Mouse (Mus musculus) hindbrain, postnatal 0 days (tissue): Measurements from ENCODE around the gene Cinp. TPM values are rescaled to one million over a fixed set of nuclear protein-coding genes. Genes with fewer than 3 reads are reported as not detected.

Experiments
- ATAC-seq: fragments of 200-750 bp; cut with Nextera tagmentation; 2 replicates; pipeline ENCODE4 v1.8.0; 2017; ENCODE audit warnings: mild to moderate bottlenecking, moderate TSS enrichment, moderate library complexity
- DNase-seq: peaks from one replicate; pipeline ENCODE4 v3.0.0-alpha.2; 2015; ENCODE audit warnings: low spot score
- H3K27ac ChIP-seq: fragments of 300-500 bp; sonication (generic); 2 replicates; pipeline ENCODE4 v1.5.1; 2014; ENCODE audit warnings: mild to moderate bottlenecking
- H3K27me3 ChIP-seq: fragments of 300-500 bp; sonication (generic); 2 replicates; pipeline ENCODE4 v1.6.1; 2014; ENCODE audit warnings: low read length, mixed read lengths; ENCODE audit not compliant: insufficient read depth
- H3K36me3 ChIP-seq: fragments of 300-500 bp; sonication (generic); 2 replicates; pipeline ENCODE4 v1.6.1; 2014; ENCODE audit warnings: low read length, mixed read lengths; ENCODE audit not compliant: insufficient read depth
- H3K4me1 ChIP-seq: fragments of 300-500 bp; sonication (generic); 2 replicates; pipeline ENCODE4 v1.6.1; 2014; ENCODE audit warnings: antibody characterized with exemption, low read length, mixed read lengths; ENCODE audit not compliant: insufficient read depth
- H3K4me2 ChIP-seq: fragments of 300-500 bp; sonication (generic); 2 replicates; pipeline ENCODE4 v1.6.1; 2014; ENCODE audit warnings: low read depth, mild to moderate bottlenecking, low read length, moderate library complexity, mixed read lengths
- H3K4me3 ChIP-seq: fragments of 300-500 bp; sonication (generic); 2 replicates; pipeline ENCODE4 v1.5.1; 2014; ENCODE audit warnings: low read length
- H3K9ac ChIP-seq: fragments of 300-500 bp; sonication (generic); replicated peaks from 2 replicates; pipeline ENCODE4 v1.6.1; 2014; ENCODE audit warnings: mild to moderate bottlenecking, low read length, moderate library complexity, mixed read lengths
- H3K9me3 ChIP-seq: fragments of 300-500 bp; sonication (generic); 2 replicates; pipeline ENCODE4 v1.6.1; 2016; ENCODE audit warnings: low read length, mixed read lengths
- CTCF ChIP-seq: IDR thresholded peaks from 2 replicates; pipeline ENCODE4 v1.5.1; 2016; ENCODE audit warnings: antibody characterized with exemption, control low read depth, low read depth
- WGBS: fragments of 180-500 bp; shearing (Covaris S2); extraction: QIAGEN DNeasy Blood & Tissue Kit; methylation state at CpG from one replicate; pipeline ENCODE4 v1.1.7; 2014; 5-methylcytosine and 5-hydroxymethylcytosine counted together
- polyA plus RNA-seq: library from polyadenylated mRNA; unstranded; fragments of >200 nt; fragmentation: Nextera tagmentation; extraction: Ambion mirVana; gene quantifications from 2 replicates; pipeline ENCODE4 v1.2.1, GENCODE M21; 2015
- total RNA-seq: library from RNA; depleted of rRNA; stranded (reverse); fragments of >200 nt; gene quantifications from 2 replicates; pipeline ENCODE4 v1.2.3, GENCODE M21; 2014

The Cinp gene
- total and polyA plus RNA-seq, 2 experiments from 2014 or later = 85.1 to 125 TPM

DNA sequence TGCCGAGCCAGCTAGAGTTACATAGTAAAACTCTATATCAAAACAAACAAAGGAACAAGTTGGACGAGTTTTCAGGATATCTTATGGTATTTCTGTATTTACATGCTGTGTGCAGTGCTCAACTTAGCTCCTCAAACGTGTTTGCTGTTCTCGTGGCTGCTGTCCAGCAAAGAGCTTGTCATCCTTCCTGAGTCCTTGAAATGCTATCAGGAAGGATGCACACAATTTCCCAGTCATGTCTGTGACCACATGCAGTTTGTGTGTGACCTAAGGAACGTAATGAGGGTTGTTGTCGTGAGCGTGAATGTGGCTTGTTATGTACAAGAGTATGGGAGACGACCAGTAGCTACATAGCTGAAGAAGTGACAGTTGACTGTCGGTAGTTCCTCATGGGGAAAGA lies 26.8 kb upstream of the Cinp start:
- DNase-seq = no peak
- H3K9ac ChIP-seq = no peak overlapping the region
- no peak overlapping the region for H3K27ac ChIP-seq
- H3K9me3 ChIP-seq = no peaks in the 10 kb centered on the region
- H3K4me3 ChIP-seq = no peak overlapping the region
- TF ChIP-seq CTCF = no peak
- H3K27me3 ChIP-seq = no peaks in the 10 kb centered on the region
- H3K36me3 ChIP-seq = peaks cover 19% of the 10 kb centered on the region
- WGBS = 86% methylated on average over 9 of the region's 9 CpGs
- H3K4me1 ChIP-seq = no peaks in the 10 kb centered on the region
- H3K4me2 ChIP-seq = no peak overlapping the region
- ATAC-seq = no peak

DNA sequence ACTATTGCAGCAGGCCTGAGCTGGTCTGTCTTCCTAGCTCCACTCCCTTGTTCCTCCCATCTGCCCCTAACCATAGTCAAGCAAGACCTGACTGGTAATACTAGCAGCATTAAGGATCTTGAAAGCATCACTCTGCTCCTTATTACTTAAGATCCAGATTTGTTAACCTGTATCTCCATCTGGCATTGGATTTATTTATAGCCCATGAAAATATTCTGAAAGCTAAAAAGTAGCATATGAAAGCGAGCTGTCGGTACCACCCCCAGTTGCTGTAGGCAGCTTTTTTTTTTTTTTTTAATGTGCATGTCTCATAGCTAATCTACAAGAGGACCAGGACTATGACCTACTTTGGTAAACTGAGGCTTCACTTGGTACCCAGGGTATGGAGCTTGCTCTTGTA lies 21.0 kb upstream of the Cinp start:
- Histone ChIP-seq H3K9ac (no peak overlapping the region), H3K27ac (no peak overlapping the region), H3K4me2 (no peak overlapping the region), H3K36me3 (no peaks in the 10 kb centered on the region), H3K9me3 (no peaks in the 10 kb centered on the region), H3K4me1 (no peaks in the 10 kb centered on the region), H3K27me3 (no peaks in the 10 kb centered on the region), H3K4me3 (no peak overlapping the region)
- TF ChIP-seq CTCF = no peak
- 93% methylated on average over 2 of the region's 2 CpGs for WGBS
- ATAC-seq (no peak), DNase-seq (no peak)

DNA sequence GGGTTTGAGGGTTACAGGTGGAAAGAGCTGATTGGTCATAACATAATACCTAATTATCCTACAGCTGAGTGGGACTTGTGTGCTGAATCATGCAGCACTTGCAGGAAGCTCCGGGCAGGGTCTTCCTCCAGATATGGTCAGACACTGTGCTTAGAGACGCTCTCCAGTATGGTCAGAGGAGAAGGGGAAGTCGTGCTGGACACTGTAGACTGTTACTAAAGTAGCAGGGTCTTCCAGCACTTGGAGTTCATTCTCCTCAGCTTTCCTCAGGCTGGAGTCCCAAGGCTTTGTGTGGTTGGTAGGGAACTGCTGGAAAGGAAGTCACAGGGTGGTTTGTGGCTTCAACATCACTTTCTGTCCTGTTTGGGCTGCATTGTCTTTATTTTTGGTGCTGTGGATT lies 18.9 kb upstream of the Cinp start:
- Histone ChIP-seq H3K4me3 (no peak overlapping the region), H3K4me1 (no peaks in the 10 kb centered on the region), H3K27me3 (no peaks in the 10 kb centered on the region), H3K27ac (no peak overlapping the region), H3K4me2 (no peak overlapping the region), H3K9ac (no peak overlapping the region), H3K36me3 (no peaks in the 10 kb centered on the region), H3K9me3 (no peaks in the 10 kb centered on the region)
- 71% methylated on average over 3 of the region's 3 CpGs for WGBS
- no peak for ATAC-seq
- DNase-seq = no peak
- TF ChIP-seq CTCF = no peak

DNA sequence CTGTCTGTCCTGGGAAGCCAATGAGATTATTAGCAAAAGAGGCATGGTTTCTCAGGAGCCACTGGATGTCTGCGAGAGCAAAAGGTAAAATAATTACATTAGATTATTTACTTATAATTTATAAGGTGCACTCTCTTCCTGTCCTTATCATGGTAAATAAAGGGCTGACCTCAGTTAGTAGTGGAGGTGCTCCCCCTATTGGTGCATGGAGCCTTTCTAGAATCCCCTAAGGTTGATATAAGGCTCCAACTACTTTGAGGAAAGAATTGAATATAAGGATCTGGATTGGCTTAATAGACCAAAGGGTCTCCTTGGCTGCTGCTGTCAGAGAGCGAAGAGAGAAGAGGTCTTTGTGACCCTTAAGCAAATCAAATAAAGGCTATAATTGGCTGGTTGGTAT lies 14.6 kb upstream of the Cinp start:
- Histone ChIP-seq H3K36me3 (no peaks in the 10 kb centered on the region), H3K4me1 (no peaks in the 10 kb centered on the region), H3K4me3 (no peak overlapping the region), H3K27ac (no peak overlapping the region), H3K27me3 (no peaks in the 10 kb centered on the region), H3K9ac (no peak overlapping the region), H3K9me3 (no peaks in the 10 kb centered on the region), H3K4me2 (no peak overlapping the region)
- no peak for DNase-seq
- ATAC-seq = no peak
- TF ChIP-seq CTCF = no peak
- WGBS = 93% methylated on average over 2 of the region's 2 CpGs

DNA sequence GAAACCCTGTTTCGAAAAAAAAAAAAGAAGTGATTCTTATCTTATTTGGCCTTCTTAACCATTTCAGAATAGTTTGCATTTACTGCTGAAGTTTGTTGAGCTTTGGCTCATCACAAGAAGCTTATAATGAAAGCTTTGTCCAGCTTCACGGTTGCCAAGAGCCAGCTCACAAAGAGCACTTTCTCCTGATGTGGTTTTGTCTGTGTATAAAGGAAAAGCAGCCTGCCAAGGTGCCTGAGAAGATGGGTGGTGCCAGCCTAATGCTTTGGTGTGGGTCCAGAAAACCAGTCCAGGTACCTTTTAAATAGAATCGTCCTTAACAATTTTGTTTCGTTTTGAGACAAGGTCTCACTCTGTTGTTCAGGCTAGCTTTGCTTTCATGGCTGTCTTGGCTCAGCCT lies 13.2 kb upstream of the Cinp start:
- no peaks in the 10 kb centered on the region for H3K4me1 ChIP-seq
- no peak overlapping the region for H3K4me2 ChIP-seq
- 72% methylated on average over 4 of the region's 4 CpGs for WGBS
- H3K4me3 ChIP-seq = no peak overlapping the region
- H3K9me3 ChIP-seq = no peaks in the 10 kb centered on the region
- H3K9ac ChIP-seq = no peak overlapping the region
- no peak for TF ChIP-seq CTCF
- no peak for ATAC-seq
- H3K36me3 ChIP-seq = no peaks in the 10 kb centered on the region
- H3K27me3 ChIP-seq = no peaks in the 10 kb centered on the region
- no peak overlapping the region for H3K27ac ChIP-seq
- DNase-seq = peak; percentile 7

DNA sequence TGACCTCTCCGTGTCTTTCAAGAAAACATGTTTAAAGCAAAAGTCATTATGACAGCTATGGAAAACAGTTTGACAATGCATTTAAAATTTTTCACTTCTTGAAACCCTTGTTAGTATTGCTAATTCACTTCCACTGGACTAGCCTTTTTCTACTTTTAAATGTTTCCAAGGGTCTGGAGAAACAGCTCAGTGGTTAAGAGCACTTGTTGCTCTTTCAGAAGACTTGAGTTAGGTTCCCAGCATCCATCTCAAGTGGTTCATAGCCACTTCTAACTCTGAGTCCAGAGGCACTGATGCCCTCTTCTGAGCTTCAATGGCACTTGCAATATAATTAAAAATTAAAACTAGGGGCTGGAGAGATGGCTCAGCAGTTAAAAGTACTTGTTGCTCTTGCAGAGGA lies 2.9 kb upstream of the Cinp start:
- Histone ChIP-seq H3K36me3 (0 out of 2 replicates have a peak, but pooled peaks cover 3% of the 10 kb centered on the region), H3K4me1 (peaks cover 6% of the 10 kb centered on the region), H3K9ac (no peak overlapping the region), H3K9me3 (no peaks in the 10 kb centered on the region), H3K4me2 (no peak overlapping the region), H3K27ac (no peak overlapping the region), H3K4me3 (no peak overlapping the region), H3K27me3 (no peaks in the 10 kb centered on the region)
- WGBS = 93% methylated on average over 1 of the region's 1 CpGs
- DNase-seq = no peak
- no peak for TF ChIP-seq CTCF
- no peak for ATAC-seq

DNA sequence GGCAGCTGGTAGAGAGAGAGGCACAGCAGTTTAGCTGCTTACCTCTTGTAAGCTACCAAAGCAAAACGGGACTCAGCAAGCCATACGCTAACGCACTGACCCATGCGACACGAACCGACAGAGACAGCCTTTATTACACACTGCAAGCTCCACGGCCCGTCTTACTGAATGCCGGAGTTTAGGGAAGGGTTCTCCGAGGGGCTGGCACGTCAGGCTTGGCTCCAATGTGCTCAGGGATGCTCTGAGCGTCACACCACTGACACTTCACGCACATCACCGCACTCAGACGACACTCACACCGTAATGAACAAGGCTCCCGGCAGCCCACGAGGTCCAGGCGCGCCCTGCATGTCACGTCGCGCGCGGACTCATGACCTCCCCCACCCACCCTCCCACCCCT lies 339 bp downstream of the Cinp start:
- ATAC-seq (peak; percentile 84), DNase-seq (no peak)
- Histone ChIP-seq H3K4me3 (peak overlapping the region; percentile 89), H3K4me2 (peak overlapping the region; percentile 93), H3K9me3 (no peaks in the 10 kb centered on the region), H3K27me3 (no peaks in the 10 kb centered on the region), H3K27ac (peak overlapping the region; percentile 56), H3K9ac (peak overlapping the region; percentile 89), H3K4me1 (peaks cover 6% of the 10 kb centered on the region), H3K36me3 (peaks cover 2% of the 10 kb centered on the region)
- 0% methylated on average over 25 of the region's 25 CpGs for WGBS
- TF ChIP-seq CTCF = no peak

DNA sequence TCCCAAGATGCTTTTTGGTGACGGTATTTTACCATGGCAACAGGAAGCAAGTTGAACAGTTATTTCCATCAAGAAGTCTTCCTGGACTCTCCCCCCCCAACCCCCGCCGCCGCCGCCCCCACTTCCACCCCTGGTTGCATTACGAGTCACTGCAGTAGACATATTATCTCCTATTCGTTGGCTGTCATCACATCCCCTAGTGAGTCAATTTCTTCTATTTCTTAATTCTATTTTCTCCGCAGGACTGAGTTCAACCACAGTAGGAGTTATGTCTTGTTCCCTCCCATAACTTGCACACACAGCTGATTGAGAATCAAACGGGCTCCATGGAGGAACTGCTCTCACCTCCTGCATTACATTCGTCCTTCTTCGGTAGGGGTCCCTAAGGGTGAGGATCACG lies 839 bp downstream of the Cinp start:
- ATAC-seq (no peak), DNase-seq (no peak)
- Histone ChIP-seq H3K27me3 (no peaks in the 10 kb centered on the region), H3K27ac (peak overlapping the region; percentile 56; the same call in 1 of the 2 replicates), H3K36me3 (peaks cover 4% of the 10 kb centered on the region), H3K4me3 (peak overlapping the region; percentile 89), H3K4me2 (peak overlapping the region; percentile 93), H3K9ac (peak overlapping the region; percentile 89), H3K9me3 (no peaks in the 10 kb centered on the region), H3K4me1 (peaks cover 6% of the 10 kb centered on the region)
- TF ChIP-seq CTCF = no peak
- 41% methylated on average over 12 of the region's 12 CpGs for whole genome bisulfite sequencing
